Mouse (Mus musculus): ENCODE measurements around the gene Nfatc2. TPM values are rescaled to one million over a fixed set of nuclear protein-coding genes. Genes with fewer than 3 reads are reported as not detected.

Gene Nfatc2
- total RNA-seq, 1 experiment from 2014 or later, result 2.7 TPM

- no peak for DNase-seq
Measured at GRCm38 (mm10) chr2:168528551-168528950, 72.9 kb downstream of the Nfatc2 start.

- peak; percentile 54 for DNase-seq
Measured at GRCm38 (mm10) chr2:168527430-168527792, 74.0 kb downstream of the Nfatc2 start.

- no peak for DNase-seq
Measured at GRCm38 (mm10) chr2:168526547-168527429, 74.7 kb downstream of the Nfatc2 start.

GRCm38 (mm10) chr2:168525391-168526154 is 75.9 kb downstream of the Nfatc2 start:
- DNase-seq, result no peak

GRCm38 (mm10) chr2:168524905-168525381 is 76.5 kb downstream of the Nfatc2 start:
- peak; percentile 98 for DNase-seq

GRCm38 (mm10) chr2:168522247-168522646 is 79.2 kb downstream of the Nfatc2 start:
- DNase-seq, result no peak

- no peak for DNase-seq
Measured at GRCm38 (mm10) chr2:168520771-168521170, 80.7 kb downstream of the Nfatc2 start.

- DNase-seq, result no peak
Measured at GRCm38 (mm10) chr2:168519589-168519988, 81.9 kb downstream of the Nfatc2 start.

GRCm38 (mm10) chr2:168518256-168518659 is 83.2 kb downstream of the Nfatc2 start:
- peak; percentile 41 for DNase-seq

GRCm38 (mm10) chr2:168517774-168518173 is 83.7 kb downstream of the Nfatc2 start:
- no peak for DNase-seq

GRCm38 (mm10) chr2:168516717-168517116 is 84.7 kb downstream of the Nfatc2 start:
- DNase-seq, result no peak

- DNase-seq, result no peak
Measured at GRCm38 (mm10) chr2:168515466-168515865, 86.0 kb downstream of the Nfatc2 start.

- DNase-seq, result no peak
Measured at GRCm38 (mm10) chr2:168514131-168514530, 87.3 kb downstream of the Nfatc2 start.

GRCm38 (mm10) chr2:168511529-168511928 is 89.9 kb downstream of the Nfatc2 start:
- no peak for DNase-seq

GRCm38 (mm10) chr2:168508469-168509198 is 92.8 kb downstream of the Nfatc2 start:
- DNase-seq, result no peak

GRCm38 (mm10) chr2:168504431-168505182 is 96.8 kb downstream of the Nfatc2 start:
- DNase-seq, result peak; percentile 75

- DNase-seq, result no peak
Measured at GRCm38 (mm10) chr2:168503735-168504134, 97.7 kb downstream of the Nfatc2 start.

- no peak for DNase-seq
Measured at GRCm38 (mm10) chr2:168500750-168501149, 100.7 kb downstream of the Nfatc2 start.

- DNase-seq, result no peak
Measured at GRCm38 (mm10) chr2:168500244-168500643, 101.2 kb downstream of the Nfatc2 start.

GRCm38 (mm10) chr2:168491791-168492190 is 109.7 kb downstream of the Nfatc2 start:
- peak; percentile 47 for DNase-seq

GRCm38 (mm10) chr2:168489953-168490352 is 111.5 kb downstream of the Nfatc2 start:
- no peak for DNase-seq

All from adrenal gland, postnatal 14 days (tissue).